ENCODE assay signal across 8 mouse cellular contexts in genomic region chr7:141949799-141950103, GRCm38 (mm10). TPM values are rescaled to one million over a fixed set of nuclear protein-coding genes. Genes with fewer than 3 reads are reported as not detected.
DNase-seq lines count a peak whose midpoint lies in the region; ATAC-seq and TF ChIP-seq lines count a peak whose summit lies in the region.

No protein-coding gene starts in this region.

- H3K4me1 ChIP-seq in embryonic facial prominence, embryonic 15.5 days = peaks cover 21% of the 10 kb centered on the region
- H3K4me1 ChIP-seq in intestine, embryonic 14.5 days (replicated peaks; ENCODE audit: control insufficient read depth, insufficient read depth, low read length) = 0 out of 2 replicates have a peak, but pooled peaks cover 4% of the 10 kb centered on the region
- peaks cover 46% of the 10 kb centered on the region; the same call in 1 of the 2 replicates for H3K4me1 ChIP-seq in midbrain, postnatal 0 days (ENCODE audit: insufficient read depth, low read length)

- intact Hi-C loops in left cerebral cortex, postnatal 4 days (cut with DNase I) = no loop called here

- H3K4me2 ChIP-seq in embryonic facial prominence, embryonic 15.5 days (replicated peaks) = peak overlapping the region; percentile 91
- peak overlapping the region; percentile 76 for H3K4me2 ChIP-seq in intestine, embryonic 14.5 days (ENCODE audit: low read length)
- H3K4me2 ChIP-seq in midbrain, postnatal 0 days (ENCODE audit: low read depth, low read length, poor library complexity, severe bottlenecking) = peak overlapping the region; percentile 91

- ATAC-seq in embryonic facial prominence, embryonic 15.5 days (ENCODE audit: insufficient number of reproducible peaks, low FRiP score, low TSS enrichment, low read depth) = peak; percentile 47
- ATAC-seq in intestine, embryonic 14.5 days (replicated peaks; ENCODE audit: low FRiP score, low TSS enrichment, low read depth) = no peak; the same call in 1 of the 2 replicates
- no peak; the same call in 1 of the 2 replicates for ATAC-seq in midbrain, postnatal 0 days (ENCODE audit: low FRiP score)

- TF ChIP-seq CTCF in layer of hippocampus, adult 2 months (conservative IDR thresholded peaks at IDR 0.05) = no peak
- TF ChIP-seq CTCF in midbrain, postnatal 0 days (IDR thresholded peaks at IDR 0.05) = no peak

- peak overlapping the region; percentile 84 for H3K4me3 ChIP-seq in layer of hippocampus, adult 2 months
- peak overlapping the region; percentile 48 for H3K4me3 ChIP-seq in embryonic facial prominence, embryonic 15.5 days (replicated peaks)
- peak overlapping the region; percentile 37 for H3K4me3 ChIP-seq in intestine, embryonic 14.5 days (ENCODE audit: low read depth, low read length)
- peak overlapping the region; percentile 92 for H3K4me3 ChIP-seq in midbrain, postnatal 0 days (ENCODE audit: low read depth, low read length)

- H3K36me3 ChIP-seq in embryonic facial prominence, embryonic 15.5 days = no peaks in the 10 kb centered on the region
- H3K36me3 ChIP-seq in intestine, embryonic 14.5 days (ENCODE audit: control insufficient read depth, insufficient read depth, low read length) = no peaks in the 10 kb centered on the region
- no peaks in the 10 kb centered on the region for H3K36me3 ChIP-seq in midbrain, postnatal 0 days (ENCODE audit: insufficient read depth, low read length)

- no peak for DNase-seq in layer of hippocampus, adult 2 months (ENCODE audit: low spot score in 2 of 2)
- no peak for DNase-seq in layer of hippocampus, adult 11-12 months (ENCODE audit: low spot score)
- DNase-seq in intestine, embryonic 14.5 days (ENCODE audit: low spot score) = no peak
- DNase-seq in midbrain, postnatal 0 days (ENCODE audit: low spot score) = no peak
- DNase-seq in yolk sac, embryonic 10.5 days (ENCODE audit: low spot score) = no peak
- no peak for DNase-seq in adrenal gland, adult 18-20 months (ENCODE audit: low spot score in 2 of 2)
- no peak for DNase-seq in left cerebral cortex, postnatal 4 days

- no peaks in the 10 kb centered on the region for H3K9me3 ChIP-seq in embryonic facial prominence, embryonic 15.5 days (replicated peaks)
- H3K9me3 ChIP-seq in intestine, embryonic 14.5 days (ENCODE audit: control insufficient read depth, low read length) = no peaks in the 10 kb centered on the region
- no peaks in the 10 kb centered on the region for H3K9me3 ChIP-seq in midbrain, postnatal 0 days (ENCODE audit: low read length)

- H3K9ac ChIP-seq in embryonic facial prominence, embryonic 15.5 days = no peak overlapping the region
- H3K9ac ChIP-seq in intestine, embryonic 14.5 days (ENCODE audit: low read length) = peak overlapping the region; percentile 48
- peak overlapping the region; percentile 100 for H3K9ac ChIP-seq in midbrain, postnatal 0 days (replicated peaks; ENCODE audit: low read length, poor library complexity, severe bottlenecking)

- H3K27ac ChIP-seq in layer of hippocampus, adult 2 months = peak overlapping the region; percentile 96
- no peak overlapping the region for H3K27ac ChIP-seq in embryonic facial prominence, embryonic 15.5 days (replicated peaks)
- H3K27ac ChIP-seq in intestine, embryonic 14.5 days (ENCODE audit: low read depth) = no peak overlapping the region
- H3K27ac ChIP-seq in midbrain, postnatal 0 days (ENCODE audit: low read depth, low read length) = peak overlapping the region; percentile 98

- WGBS in embryonic facial prominence, embryonic 15.5 days = under 1% methylated on average over 38 of the region's 54 CpGs
- WGBS in intestine, embryonic 14.5 days = 1% methylated on average over 54 of the region's 54 CpGs
- WGBS in midbrain, postnatal 0 days = 0% methylated on average over 8 of the region's 54 CpGs

- peaks cover 77% of the 10 kb centered on the region for H3K27me3 ChIP-seq in embryonic facial prominence, embryonic 15.5 days
- H3K27me3 ChIP-seq in intestine, embryonic 14.5 days (replicated peaks; ENCODE audit: control insufficient read depth, insufficient read depth, low read length) = peaks cover 73% of the 10 kb centered on the region
- H3K27me3 ChIP-seq in midbrain, postnatal 0 days (ENCODE audit: insufficient read depth, low read length) = no peaks in the 10 kb centered on the region

RNA-seq across cellular contexts. Expression of gene Brsk2, which starts 0.2 kb away (rescaled TPM):
- 100 to 1,000 TPM; 175 to 181 TPM for total RNA-seq in layer of hippocampus, adult 2 months (2021)
- 1.2 and 1.7 TPM in 2 replicates for polyA plus RNA-seq in embryonic facial prominence, embryonic 15.5 days (2015; fragmentation: Nextera tagmentation; extraction: Ambion mirVana)
- polyA plus RNA-seq in intestine, embryonic 14.5 days (2014; fragmentation: Nextera tagmentation; extraction: Ambion mirVana) = 2.1 and 2.2 TPM in 2 replicates
- total RNA-seq in midbrain, postnatal 0 days (2014; rRNA removed) = 137 and 159 TPM in 2 replicates
- polyA plus RNA-seq in midbrain, postnatal 0 days (2015; fragmentation: Nextera tagmentation; extraction: Ambion mirVana) = 18.9 and 20.1 TPM in 2 replicates
- total RNA-seq in adrenal gland, adult 18-20 months (2021) = 1 to 10 TPM; 1.8 to 2.1 TPM
- total RNA-seq in left cerebral cortex, postnatal 4 days (2021) = 100 to 1,000 TPM; 167 TPM

RNA-seq across cellular contexts. Expression of gene Tollip, which starts 31.4 kb away (rescaled TPM):
- total RNA-seq in layer of hippocampus, adult 2 months (2021) = 100 to 1,000 TPM; 112 to 123 TPM
- 50.4 and 56.0 TPM in 2 replicates for polyA plus RNA-seq in embryonic facial prominence, embryonic 15.5 days (2015; fragmentation: Nextera tagmentation; extraction: Ambion mirVana)
- polyA plus RNA-seq in intestine, embryonic 14.5 days (2014; fragmentation: Nextera tagmentation; extraction: Ambion mirVana) = 47.4 and 48.1 TPM in 2 replicates
- total RNA-seq in midbrain, postnatal 0 days (2014; rRNA removed) = 99.4 and 110 TPM in 2 replicates
- 78.0 and 81.3 TPM in 2 replicates for polyA plus RNA-seq in midbrain, postnatal 0 days (2015; fragmentation: Nextera tagmentation; extraction: Ambion mirVana)
- 10 to 100 TPM; 57.0 to 57.8 TPM for total RNA-seq in adrenal gland, adult 18-20 months (2021)
- total RNA-seq in left cerebral cortex, postnatal 4 days (2021) = 10 to 100 TPM; 77.1 to 81.7 TPM

Comparison
In these comparisons a context has a peak if more than half of its experiments do, and no peak if none do; other contexts are left out.
1. H3K27ac ChIP-seq: peak in layer of hippocampus, adult 2 months (single experiment) and midbrain, postnatal 0 days (single experiment); none in embryonic facial prominence, embryonic 15.5 days (single experiment) and intestine, embryonic 14.5 days (single experiment).
2. H3K4me3 ChIP-seq: peak in every context shown above with its lines; median percentile 92 in midbrain, postnatal 0 days; 84 in layer of hippocampus, adult 2 months; 48 in embryonic facial prominence, embryonic 15.5 days; 37 in intestine, embryonic 14.5 days.
3. RNA of gene Brsk2, which starts 0.2 kb away (total RNA-seq): 175 to 181 TPM in layer of hippocampus, adult 2 months, 167 TPM in left cerebral cortex, postnatal 4 days and 137 to 159 TPM in midbrain, postnatal 0 days; 1.8 to 2.1 TPM in adrenal gland, adult 18-20 months; every median in the first group is over 10 times any median in the second.
4. Peak in every context shown above with its lines, with median percentiles within 50 percentile points of each other: H3K4me2 ChIP-seq.